Mouse (Mus musculus): ENCODE measurements around the gene Rfc1.
"Not testable (repeated sequence)": the region's sequence is repeated elsewhere in the genome, so short reads cannot be mapped to it uniquely, and the experiment has no call there.

Rfc1 gene

DNA sequence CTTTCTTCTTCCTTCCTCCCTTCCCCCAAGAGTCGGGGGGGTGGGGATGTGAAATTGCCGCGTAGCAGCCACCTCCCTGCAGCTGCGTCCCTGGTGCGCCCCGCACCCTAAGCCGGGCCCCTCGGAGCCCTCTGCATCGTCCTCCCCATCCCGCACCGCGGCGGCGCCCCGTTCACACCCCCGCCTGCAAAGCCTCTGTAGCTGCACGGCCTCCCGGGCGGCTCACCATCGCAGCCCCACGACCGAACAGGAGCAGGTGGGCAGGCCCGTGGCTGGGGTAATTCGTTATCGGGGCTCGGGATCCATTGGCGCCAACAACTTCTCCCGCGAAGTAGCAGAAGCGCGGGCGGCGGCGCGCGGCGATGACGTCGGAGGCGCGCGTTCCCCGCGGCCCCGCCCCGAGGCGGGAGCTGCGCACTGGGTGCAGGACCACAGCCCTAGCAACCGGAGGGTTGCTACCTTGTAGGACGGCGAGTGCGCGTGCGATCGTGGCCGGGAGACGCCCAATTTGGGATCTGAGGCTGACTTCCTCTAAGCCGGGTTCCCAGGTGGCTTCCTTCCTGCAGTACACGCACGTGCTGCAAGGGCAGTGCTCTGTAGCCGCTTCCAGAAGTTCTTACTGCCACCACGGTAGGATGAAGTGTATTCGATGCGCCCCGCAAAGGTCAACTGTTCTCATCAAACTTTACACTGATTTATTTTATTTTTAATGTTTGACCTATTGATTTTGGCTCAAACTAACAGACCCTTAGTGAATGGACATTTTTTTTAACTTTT is at the start of gene Rfc1:
Rfc1 (minus strand) TSS at position 373 of the 777 bp plus-strand sequence.
- DNase-seq = peak; percentile 83 to 89

DNA sequence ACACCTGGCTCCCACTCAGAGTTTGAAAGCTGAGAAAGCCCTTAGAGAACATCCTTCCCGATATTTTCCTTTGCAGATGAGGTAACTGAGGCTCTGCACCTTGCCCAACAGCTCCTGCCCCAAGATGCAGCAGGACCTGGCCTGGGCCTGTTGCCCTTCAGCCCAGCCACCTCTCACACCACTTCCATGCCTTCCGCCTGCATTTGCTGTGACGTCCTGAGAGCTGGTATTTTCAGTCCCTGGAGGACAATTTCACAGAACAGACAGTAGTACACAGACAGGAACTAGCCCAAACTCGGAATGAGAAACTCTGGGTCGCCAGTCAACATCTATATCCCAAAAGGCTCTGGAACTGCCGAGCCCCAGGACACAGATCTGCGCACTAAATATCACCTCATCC is 39.3 kb upstream of the Rfc1 start:
- DNase-seq = no peak

DNA sequence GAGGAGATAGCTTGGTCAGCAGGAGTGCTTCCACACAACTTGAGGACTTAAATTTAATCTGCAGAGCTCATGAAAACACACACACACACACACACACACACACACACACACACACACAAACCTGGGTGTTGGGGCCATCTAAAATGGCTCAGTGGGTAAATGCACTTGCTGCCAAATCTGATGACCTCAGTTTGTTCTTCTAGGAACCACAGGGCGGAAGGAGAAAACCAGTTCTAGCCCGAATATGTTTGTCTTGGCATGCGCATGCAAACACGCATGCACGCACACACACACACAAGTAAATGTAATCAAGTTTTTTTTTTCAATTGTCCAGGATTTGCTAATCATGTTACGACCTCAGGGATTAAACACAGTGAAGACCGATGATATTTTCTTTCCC is 36.1 kb upstream of the Rfc1 start:
- no peak for DNase-seq

DNA sequence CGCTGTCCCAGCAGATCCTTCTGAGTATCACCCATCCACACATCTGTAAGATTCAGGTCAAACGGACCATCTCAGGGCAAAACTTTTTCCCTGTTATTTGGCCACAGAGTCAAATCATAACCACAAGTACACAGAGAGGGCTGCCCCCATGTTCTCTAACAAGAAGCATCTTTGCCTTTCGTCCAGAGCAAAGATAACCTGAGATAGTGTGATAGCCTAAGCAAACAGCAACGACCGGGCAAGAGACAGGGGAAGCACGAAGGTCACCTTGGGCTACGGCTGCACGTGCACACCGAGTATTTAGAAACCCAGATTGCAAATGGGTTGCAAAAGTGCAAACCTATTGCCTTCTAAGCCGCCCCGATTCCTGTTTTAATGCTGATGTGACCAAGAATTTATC is 32.4 kb upstream of the Rfc1 start:
- no peak for DNase-seq

DNA sequence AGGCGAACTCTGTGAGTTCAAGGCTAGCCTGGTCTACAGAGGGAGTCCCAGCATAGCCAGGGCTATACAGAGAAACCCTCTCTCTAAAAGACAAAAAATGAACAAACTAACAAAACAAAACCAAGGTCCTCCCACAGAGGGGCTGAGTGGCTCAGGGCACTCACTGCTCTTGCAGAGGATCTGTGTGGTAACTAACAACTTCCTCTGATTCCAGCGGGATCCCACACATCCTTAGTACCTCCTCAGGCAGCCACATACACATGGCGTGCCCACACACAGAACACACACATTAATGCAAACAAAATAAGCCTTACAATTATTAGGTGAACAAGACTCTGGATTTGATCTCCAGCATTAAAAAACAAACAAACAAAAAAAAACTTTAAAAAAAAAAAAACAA is 22.3 kb upstream of the Rfc1 start:
- DNase-seq = no peak

DNA sequence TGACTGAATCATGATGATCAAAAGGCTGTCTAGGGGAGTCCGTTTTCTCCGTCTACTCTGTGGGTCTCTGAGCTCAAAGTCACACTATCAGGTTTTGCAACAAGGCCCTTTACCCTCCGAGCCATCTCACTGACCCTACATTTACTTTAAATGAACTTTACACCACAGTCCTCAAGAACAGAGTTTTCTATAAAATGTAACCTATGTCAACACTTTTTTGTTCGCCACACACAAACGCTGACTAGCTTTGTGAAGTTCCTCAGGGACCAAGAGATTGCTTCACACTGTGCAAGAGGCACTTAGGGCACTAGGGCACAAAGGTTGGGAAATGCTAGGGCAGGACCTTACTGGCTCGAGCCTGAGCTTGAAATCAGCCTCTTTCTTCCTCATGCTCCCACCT is 21.4 kb upstream of the Rfc1 start:
- no peak for DNase-seq

DNA sequence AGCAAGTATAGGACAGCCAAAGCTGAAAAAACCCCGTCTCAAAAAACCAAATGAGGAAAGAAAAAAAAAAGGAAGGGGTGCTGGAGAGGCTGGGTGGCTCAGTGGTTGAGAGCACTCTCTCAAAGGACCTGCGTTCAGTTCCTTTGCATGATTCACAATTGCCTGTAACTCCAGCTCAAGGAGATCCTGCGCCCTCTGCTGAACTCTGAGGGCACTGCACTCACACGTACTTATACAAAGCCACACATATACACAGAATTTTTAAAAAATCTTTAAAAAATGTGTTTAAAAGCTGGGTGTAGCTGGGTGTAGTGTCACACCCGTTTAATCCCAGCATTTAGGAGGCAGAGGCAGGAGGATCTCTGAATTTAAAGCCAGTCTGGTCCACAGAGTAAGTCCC is 19.5 kb upstream of the Rfc1 start:
- no peak for DNase-seq

DNA sequence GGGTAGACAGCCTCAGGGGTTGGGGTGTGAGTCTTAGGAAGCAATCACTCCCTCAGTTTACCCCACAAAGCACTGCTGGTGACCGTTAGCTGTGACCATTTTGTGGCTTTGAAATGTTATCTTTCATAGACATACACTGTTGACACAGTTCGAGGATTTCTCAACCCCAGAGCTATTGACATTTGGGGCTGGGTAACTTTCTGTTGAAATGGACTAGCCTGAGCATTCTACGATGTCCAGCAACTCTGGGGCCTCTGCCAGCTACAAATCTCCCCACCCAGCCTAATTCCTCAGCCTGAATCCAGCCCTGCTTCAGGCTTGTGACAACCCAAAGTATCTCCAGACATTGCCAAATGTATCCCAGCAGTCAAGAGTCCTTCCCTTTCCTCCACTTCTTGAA is 18.6 kb upstream of the Rfc1 start:
- DNase-seq = no peak

DNA sequence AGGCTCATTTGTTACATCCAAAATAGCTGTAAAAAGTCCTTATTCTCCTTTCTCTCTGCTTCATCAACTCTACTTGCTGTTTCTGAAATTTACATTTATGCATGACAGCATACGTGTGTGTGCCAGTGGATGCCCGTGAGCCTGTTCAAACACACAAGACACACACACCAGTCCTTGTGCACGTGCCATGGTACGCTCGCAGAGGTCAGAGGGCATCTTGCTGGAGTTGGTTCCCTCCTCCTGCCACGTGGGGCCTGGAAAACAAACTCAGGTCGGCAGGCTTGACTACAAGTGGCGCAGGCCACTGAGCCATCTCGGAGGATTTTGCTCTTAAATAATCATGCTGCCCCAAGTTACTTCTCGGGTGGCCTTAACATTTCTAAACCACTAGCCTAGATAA is 15.0 kb upstream of the Rfc1 start:
- DNase-seq = no peak

DNA sequence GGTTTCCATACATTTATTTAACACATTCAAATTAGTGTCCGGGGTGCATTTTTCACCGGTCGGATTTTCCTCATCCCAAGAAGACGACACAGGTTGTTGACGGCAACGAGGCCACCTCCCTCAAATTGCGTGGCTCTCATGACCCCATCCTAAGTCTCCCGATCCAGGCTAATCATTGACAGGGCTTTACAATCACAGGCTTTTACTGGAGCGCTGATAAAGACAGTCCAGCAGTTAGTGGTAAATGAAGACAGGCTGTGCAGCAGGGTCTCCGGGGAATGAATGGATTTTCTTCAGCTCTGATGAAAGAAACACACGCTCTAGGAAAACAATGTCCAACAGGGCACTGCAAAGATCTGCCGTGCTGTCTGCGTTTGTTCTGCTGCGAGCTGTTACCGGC is 12.7 kb upstream of the Rfc1 start, which contains the start of gene Klb:
Klb (plus strand) TSS at position 147 of the 400 bp plus-strand sequence.
- DNase-seq = no peak

DNA sequence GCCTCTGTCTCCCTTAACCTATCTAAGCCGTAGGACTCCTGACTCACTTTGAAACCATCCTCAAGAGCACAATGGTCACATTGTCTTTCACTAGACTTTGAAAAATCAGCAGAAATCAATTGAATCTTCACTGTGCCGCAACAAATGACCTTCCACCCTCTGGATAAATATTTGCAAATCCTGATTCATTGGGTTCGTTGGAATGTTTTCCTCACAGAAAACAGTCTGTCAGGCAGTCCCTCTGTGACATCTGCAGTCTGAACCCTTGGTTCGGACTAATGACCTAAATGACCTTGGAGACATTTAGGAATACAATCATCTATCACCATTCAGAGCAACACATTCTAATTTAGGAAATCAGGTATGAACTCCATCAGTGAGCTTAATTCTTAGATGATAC is 4.7 kb upstream of the Rfc1 start:
- no peak for DNase-seq

DNA sequence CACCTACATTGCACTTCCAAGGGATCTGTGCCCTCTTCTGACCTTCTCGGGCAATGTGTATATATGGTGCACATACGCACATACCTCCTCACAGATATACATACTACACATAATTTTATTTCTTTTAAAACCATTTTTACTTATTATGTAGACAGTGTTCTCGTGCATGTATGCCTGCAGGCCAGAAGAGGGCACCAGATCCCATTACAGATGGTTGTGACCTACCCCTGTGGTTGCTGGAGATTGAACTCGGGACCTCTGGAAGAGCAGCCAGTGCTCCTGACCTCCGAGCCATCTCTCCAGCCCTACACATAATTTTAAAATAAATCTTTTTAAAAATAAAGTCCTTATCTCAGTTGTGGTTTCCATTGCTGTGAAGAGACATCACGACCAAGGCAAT is 2.9 kb upstream of the Rfc1 start:
- no peak for DNase-seq

DNA sequence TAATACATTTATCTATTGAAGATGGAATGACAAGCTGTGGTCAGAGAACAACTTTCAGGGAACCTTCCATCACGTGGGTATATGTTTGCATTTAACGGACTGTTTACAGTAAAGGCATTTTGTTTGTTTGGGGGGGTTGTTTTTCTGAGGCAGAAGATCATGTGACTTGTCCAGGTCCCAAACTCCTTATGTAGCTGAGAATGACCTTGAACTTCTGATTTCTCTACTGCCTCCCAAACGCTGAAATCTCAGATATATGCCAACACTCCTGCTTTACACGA is 545 bp upstream of the Rfc1 start:
- DNase-seq = no peak

DNA sequence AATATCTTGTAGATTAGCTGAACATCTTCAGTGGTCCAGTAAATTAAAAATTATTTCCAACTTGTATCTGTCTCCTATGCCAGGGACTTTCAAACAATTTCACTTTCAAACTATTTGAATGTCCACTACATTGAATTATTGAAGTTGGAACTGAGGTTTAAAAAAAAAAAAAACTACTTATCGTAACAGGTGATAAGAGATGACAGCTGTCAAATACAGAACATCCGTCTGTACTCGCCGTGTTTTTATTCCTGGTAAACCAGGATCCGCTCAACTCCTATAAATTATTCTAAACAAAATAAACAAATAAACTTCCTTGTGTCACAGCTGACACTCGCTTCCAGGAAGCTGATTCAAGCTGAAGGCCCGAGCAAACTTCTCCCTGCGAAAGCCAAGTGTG is 682 bp downstream of the Rfc1 start:
- DNase-seq = no peak

DNA sequence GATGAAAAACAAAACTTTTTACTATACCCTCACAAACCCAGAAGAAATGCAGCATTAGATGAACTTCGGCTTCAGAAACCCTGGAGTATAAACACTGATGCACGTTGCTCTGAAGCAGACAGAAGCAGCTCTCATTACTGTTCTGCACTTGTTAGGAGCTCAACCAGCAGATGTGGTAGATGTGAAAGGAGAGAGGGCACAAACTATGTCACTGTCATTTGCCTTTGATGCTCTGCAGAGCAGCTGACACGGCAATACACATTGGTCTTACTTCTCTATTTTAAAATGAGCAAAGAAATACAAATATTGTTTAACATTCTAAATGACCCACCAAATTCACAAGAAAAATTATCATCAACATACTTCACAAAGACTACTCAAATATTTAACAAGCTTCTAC is 5.5 kb downstream of the Rfc1 start:
- no peak for DNase-seq

DNA sequence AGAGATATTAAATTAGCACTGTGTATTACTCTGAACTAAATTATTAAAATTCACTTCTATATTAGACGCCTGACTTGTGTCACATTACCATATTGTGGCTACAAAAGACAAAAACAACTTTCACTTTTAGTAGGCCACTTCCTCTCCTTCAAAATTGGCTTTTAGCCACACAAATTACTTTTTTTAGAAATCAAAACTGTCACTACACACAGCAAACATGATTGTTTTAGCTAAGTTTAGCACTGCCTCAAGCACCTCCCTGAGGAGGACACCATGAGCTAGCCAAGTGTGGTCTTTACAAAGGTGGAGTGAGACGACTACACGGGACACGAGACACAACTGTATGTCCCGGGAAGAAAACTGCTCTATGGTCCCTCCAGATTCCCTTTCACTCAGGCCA is 9.3 kb downstream of the Rfc1 start:
- DNase-seq = peak in 1 of 2 experiments; percentile 9

DNA sequence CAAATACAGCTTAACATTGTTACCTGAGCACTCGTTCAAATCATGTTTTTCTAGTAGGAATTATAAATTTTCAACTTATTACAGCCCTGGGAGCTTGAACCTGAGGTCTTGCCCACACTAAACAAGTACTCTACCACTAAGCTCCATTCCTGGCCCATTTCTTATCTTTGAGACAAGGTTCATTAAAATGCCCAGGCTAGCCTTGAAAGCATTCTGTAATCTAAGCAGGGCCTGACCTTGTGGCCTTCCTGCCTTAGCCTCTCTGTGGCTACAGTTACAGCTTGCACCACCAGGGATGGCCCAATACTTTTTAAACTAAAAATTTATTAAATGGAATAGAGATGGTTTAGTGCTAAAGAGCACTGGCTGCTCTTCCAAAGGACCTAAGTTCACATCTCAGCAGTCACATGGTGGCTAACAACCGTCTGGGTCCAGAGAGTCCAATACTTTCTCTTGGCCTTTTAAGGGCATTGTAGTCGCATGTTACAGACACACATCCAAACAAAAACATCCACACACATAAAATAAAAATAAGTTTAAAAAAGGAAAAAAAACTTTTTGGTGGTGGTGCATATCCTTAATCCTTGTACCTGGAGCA is 10.6 kb downstream of the Rfc1 start:
- DNase-seq = no peak

DNA sequence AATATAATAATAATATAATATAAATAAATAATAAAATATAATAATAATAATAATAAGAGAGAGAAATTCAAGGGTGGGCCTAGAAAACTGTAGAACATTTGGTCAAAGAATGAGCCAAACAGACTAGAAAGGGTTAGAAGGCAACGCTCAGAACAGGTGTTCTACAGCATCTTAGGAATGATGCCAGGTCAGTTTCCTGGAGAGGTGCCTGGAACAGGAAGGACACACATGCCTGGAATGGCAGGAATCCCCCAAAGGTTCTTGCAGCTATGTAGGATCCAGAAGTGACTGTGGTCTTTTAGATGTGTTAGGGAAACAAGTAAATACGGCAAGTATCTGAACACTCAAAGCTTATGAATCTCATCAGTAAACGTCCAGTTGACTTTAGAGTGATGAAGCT is 11.2 kb downstream of the Rfc1 start:
- DNase-seq = no peak

DNA sequence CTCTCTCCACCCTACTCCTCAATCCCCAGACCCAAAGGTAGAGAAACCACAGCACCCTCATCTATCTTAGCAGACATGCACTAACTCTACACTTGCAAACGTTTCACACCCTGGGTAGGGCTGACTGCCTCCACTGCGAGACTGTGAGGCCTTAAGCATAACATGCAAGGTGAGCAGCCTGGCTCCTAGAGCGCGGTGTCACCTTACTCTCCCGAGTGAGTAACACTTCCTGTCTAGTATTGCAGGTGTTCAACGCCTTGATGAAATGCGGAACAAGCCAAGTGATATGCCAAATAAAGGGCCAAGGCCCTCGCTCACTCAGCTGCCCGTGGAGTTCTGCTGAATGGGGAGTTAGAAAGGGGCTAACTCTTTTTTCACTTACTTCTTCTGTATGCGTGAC is 13.3 kb downstream of the Rfc1 start:
- DNase-seq = peak; percentile 11 to 31

DNA sequence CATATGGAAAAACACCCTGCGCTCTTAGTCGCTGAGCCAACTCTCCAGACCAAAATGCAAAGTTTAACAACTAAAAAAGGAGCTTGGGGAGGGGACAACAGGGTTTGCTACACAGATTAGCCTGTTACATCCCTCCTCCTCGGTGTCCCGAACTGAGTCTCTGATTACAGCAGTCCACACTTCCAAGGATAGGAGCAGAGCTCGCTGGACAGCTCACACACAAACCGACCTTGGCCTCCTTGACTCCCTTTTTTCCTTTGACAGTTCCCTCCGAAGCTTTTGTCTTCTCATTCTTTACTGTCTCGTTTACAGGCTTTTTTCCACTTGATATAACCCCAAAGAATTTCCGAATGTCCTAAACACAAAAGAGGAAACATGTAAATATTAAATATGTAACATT is 16.3 kb downstream of the Rfc1 start:
- no peak for DNase-seq

DNA sequence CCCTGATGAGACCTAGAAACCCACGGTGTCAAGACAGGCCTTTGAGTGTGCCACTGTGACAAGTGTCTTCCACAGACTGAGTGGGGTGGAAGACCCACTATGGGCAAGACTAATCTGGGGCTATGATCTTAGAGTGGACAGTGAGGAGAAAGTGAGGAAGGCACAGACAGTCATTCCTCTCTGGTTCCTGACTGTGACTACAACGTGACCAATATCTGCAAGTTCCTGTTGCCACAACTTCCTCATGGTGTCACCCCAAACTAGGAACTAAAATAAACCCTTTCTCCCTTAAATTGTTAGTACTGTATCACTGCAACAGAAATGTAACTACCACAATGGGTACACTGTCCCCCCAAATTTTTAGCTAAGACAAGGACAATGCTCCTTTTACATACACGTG is 26.6 kb downstream of the Rfc1 start:
- DNase-seq = no peak

DNA sequence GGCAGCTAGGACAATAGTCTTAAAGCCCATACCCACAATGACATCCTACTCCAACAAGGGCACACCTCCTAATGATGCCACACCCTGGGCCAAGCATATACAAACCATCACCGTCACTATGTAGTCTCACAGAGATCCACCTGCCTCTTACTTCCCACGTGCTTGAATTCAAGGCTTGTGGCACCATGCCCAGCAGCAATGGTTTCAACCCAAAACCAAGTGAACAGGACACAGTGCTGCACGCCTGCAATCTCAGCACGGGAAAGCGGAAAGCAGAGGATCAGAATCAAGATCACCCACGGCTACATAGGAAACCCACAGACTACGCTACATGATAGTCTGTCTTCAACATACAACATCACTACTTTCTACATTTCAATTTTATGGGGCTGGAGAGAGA is 27.3 kb downstream of the Rfc1 start:
- no peak for DNase-seq

DNA sequence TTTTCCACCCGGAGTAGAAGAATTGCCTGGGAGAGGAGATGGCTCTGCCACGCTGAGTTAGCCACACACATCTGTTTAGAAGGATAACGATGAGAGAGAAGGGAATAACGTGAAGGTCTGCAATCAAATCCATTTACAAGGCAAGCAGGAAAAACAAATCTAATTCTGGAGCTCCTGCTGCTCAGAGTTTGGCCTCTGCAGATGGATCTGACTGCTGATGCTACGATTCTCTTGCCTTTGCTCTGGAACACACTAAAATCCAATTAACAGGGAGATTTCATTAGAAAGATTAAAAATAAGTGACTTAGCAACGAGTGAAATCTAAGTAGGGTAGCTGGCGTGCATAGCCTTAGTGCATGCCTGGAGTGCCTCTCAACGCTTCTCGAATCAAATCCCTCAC is 30.0 kb downstream of the Rfc1 start:
- no peak for DNase-seq

DNA sequence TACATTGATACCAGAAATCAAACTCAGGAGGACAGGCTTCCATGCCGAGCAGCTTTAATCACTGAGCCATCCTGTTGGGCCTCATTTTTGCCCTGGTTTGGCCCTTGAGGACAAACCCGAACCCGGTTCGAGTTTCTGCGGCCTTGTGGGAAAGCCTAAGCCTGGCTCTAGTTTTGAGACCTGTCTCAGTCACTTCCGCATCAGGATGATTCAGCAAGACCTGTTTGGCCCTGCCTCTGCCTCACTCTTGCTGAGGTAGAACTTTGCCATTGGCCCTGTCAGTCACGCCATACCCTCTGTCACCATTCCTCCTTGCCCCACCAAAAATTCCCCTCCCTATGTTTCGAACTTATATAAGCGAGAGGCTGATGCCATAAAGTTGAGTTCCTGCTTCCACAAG is 35.3 kb downstream of the Rfc1 start:
- no peak for DNase-seq

DNA sequence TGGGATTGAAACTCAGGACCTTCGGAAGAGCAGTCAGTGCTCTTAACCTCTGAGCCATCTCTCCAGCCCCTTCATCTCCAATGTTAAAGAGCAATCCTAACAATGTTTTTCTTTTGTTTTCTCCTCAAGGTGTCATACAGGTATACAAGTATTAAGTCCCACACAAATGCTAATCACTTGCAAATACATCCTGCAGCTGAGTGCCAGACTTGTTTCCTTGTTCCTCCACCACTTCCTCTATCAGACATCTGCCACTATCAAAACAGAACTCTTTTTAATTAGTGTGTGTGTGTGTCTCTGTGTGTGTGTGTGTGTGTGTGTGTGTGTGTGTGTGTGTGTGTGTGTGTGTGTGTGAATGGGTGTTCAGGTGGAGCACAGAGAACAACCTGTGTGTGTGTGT is 35.8 kb downstream of the Rfc1 start:
- DNase-seq = not testable (repeated sequence)

Measured in thymus, postnatal 36 days (tissue).